Mouse (Mus musculus) heart, postnatal 14 days (tissue): ENCODE data around the gene Fndc11. TPM values are rescaled to one million over a fixed set of nuclear protein-coding genes. Genes with fewer than 3 reads are reported as not detected.
"Not testable (repeated sequence)": the region's sequence is repeated elsewhere in the genome, so short reads cannot be mapped to it uniquely, and the experiment has no call there.

Source experiments
- DNase-seq, 2 experiments: peaks; one replicate each; pipeline ENCODE4 v3.0.0; 2021 to 2022
- intact Hi-C: fragments of 180-260 bp; cut with DNase I; formaldehyde crosslinking; loops from one replicate; pipeline ENCODE4 v1.15.1; 2025
- long read RNA-seq, 2 experiments: library from polyadenylated mRNA; stranded (forward); transcript quantifications; one replicate each; pipeline ENCODE4 v2.0.0; 2021
- total RNA-seq, 2 experiments: library from RNA; stranded (reverse); gene quantifications; 2 replicates each; pipeline ENCODE4 v1.2.3; 2021

The Fndc11 gene
- under 1 TPM in 1 of 2 experiments, not detected in 1; 0.20 TPM for total RNA-seq
- long read RNA-seq, experiment 1: 0 reads
- long read RNA-seq, experiment 2: 0 reads

GRCm38 (mm10) chr2:181219538-181220216 lies at the start of gene Fndc11:
Gene Fndc11 (plus strand): TSS chr2:181220013.
- intact Hi-C loops: loop anchor here (2.0 kb wide), 1 partner anchor 31 kb away; no protein-coding TSS in a partner anchor
- peak; percentile 77 to 84 for DNase-seq

- intact Hi-C loops: no loop called here
These were observed 45.2 kb upstream of the Fndc11 start for GRCm38 (mm10) chr2:181174646-181175045.

GRCm38 (mm10) chr2:181178015-181178414 lies 41.8 kb upstream of the Fndc11 start:
- DNase-seq: no peak
- intact Hi-C loops: no loop called here

More at GRCm38 (mm10) chr2:181174646-181175045, 45.2 kb upstream of the Fndc11 start:
- no peak for DNase-seq

GRCm38 (mm10) chr2:181178471-181178870 lies 41.3 kb upstream of the Fndc11 start:
- intact Hi-C loops: no loop called here
- no peak for DNase-seq

GRCm38 (mm10) chr2:181180898-181181297 lies 38.9 kb upstream of the Fndc11 start:
- no peak for DNase-seq
- intact Hi-C loops: loop anchor here (10.0 kb wide), 1 partner anchor 414 kb away; the partner anchor contains the start of genes Prpf6, Samd10 and Zfp512b

- intact Hi-C loops: loop anchor here (1.0 to 10.0 kb wide), 4 partner anchors 51 to 408 kb away; partner anchors contain the start of genes Prpf6, Samd10 and Zfp512b
- peak; percentile 82 to 86 for DNase-seq
These were observed 33.2 kb upstream of the Fndc11 start for GRCm38 (mm10) chr2:181186635-181187034.

- intact Hi-C loops: loop anchor here (2.0 to 10.0 kb wide), 3 partner anchors 50 to 407 kb away; partner anchors contain the start of genes Prpf6, Samd10 and Zfp512b
- DNase-seq: peak; percentile 91 to 92
These were observed 32.5 kb upstream of the Fndc11 start, which contains the start of gene Ppdpf for GRCm38 (mm10) chr2:181187121-181188000. Gene Ppdpf (plus strand): TSS chr2:181187247.

GRCm38 (mm10) chr2:181188681-181189080 lies 31.1 kb upstream of the Fndc11 start:
- intact Hi-C loops: loop anchor here (2.0 to 10.0 kb wide), 3 partner anchors 32 to 406 kb away; partner anchors contain the start of genes Fndc11, Prpf6, Samd10 and Zfp512b
- DNase-seq: peak in 1 of 2 experiments; percentile 7

- intact Hi-C loops: loop anchor here (2.0 to 10.0 kb wide), 3 partner anchors 31 to 405 kb away; partner anchors contain the start of genes Fndc11, Prpf6, Samd10 and Zfp512b
- no peak for DNase-seq
These were observed 30.5 kb upstream of the Fndc11 start for GRCm38 (mm10) chr2:181189321-181189720.

- intact Hi-C loops, DNase-seq: not testable (repeated sequence)
These were observed 28.4 kb upstream of the Fndc11 start for GRCm38 (mm10) chr2:181191385-181191784.

GRCm38 (mm10) chr2:181191936-181192335 lies 27.9 kb upstream of the Fndc11 start:
- no peak for DNase-seq
- intact Hi-C loops: no loop called here

GRCm38 (mm10) chr2:181193044-181193443 lies 26.8 kb upstream of the Fndc11 start:
- intact Hi-C loops: no loop called here
- no peak for DNase-seq

- intact Hi-C loops: no loop called here
These were observed 23.0 kb upstream of the Fndc11 start for GRCm38 (mm10) chr2:181196628-181197300.

GRCm38 (mm10) chr2:181201606-181202005 lies 18.2 kb upstream of the Fndc11 start:
- intact Hi-C loops: no loop called here
- DNase-seq: no peak

More at GRCm38 (mm10) chr2:181196628-181197300, 23.0 kb upstream of the Fndc11 start:
- DNase-seq: no peak

- intact Hi-C loops: no loop called here
- no peak for DNase-seq
These were observed 17.4 kb upstream of the Fndc11 start, which contains the start of gene Ptk6 for GRCm38 (mm10) chr2:181202422-181202821. Gene Ptk6 (minus strand): TSS chr2:181202789.

GRCm38 (mm10) chr2:181202886-181203285 lies 16.9 kb upstream of the Fndc11 start:
- DNase-seq: no peak
- intact Hi-C loops: no loop called here

GRCm38 (mm10) chr2:181205678-181206077 lies 14.1 kb upstream of the Fndc11 start:
- no peak for DNase-seq
- intact Hi-C loops: no loop called here

- intact Hi-C loops: no loop called here
- DNase-seq: no peak
These were observed 13.7 kb upstream of the Fndc11 start for GRCm38 (mm10) chr2:181206118-181206517.

- intact Hi-C loops: no loop called here
- DNase-seq: no peak
These were observed 7.3 kb upstream of the Fndc11 start for GRCm38 (mm10) chr2:181212389-181213020.
